Mouse (Mus musculus): Measurements from ENCODE around the gene Tmem141. TPM values are rescaled to one million over a fixed set of nuclear protein-coding genes. Genes with fewer than 3 reads are reported as not detected.

Gene Tmem141
- total and polyA plus RNA-seq, 2 experiments from 2014 or later: 38.4 to 42.3 TPM

DNA sequence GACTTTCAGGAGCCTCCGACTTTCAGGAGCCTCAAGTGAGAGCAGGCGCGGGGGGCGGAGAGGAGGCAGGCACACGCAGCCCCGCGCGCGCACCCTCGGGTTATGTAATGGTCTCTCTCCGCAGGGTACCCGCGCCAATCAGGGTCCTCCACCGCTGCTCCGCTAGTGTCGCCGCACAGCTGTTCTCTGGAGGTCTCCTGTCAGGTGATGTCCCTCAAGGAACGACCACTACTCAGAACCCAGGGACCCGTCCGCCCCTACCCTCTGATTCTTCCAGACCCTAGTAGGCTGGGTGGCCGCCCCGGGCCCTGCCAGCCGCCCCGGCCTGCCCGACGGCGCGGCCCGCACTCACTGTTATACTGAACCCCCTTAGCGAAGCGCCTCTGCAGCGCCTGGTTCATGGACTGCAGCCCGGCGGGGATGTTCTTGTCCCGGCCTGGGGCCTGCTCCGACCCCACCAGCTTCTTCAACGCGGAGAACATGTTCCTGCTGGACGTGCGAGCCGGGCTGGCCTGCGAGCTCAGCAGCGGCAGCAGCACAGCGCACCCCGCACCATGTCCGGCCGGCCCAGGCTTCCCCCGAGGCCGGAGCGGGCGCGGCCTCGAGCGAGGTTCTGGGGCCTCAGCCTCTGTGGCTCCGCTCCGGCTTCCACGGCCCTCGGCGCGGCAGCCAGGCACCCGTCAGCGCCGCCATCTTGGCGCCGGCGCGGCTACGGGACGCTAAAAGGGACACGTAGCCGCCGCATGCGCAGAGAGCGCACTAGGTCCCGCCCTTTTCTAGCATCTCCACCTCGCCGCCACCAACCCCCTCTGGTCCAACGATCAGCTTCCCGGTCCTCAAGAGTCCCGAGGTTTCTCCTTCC lies 13.8 kb downstream of the Tmem141 start, which contains the start of gene Rabl6:
Rabl6 (minus strand) TSS at position 761 of the 862 bp plus-strand sequence.
- H3K4me1 ChIP-seq (ENCODE audit: control insufficient read depth, insufficient read depth): peaks cover 12% of the 10 kb centered on the region
- ATAC-seq (ENCODE audit: insufficient read depth, low read depth): peak; percentile 90
- peak within 1 kb of the TSS; percentile 93 for H3K4me3 ChIP-seq (ENCODE audit: low read depth, low read length)
- under 1% methylated on average over 74 of the region's 80 CpGs for WGBS
- peak within 1 kb of the TSS; percentile 90 for H3K4me2 ChIP-seq (ENCODE audit: low read depth, low read length)
- H3K27me3 ChIP-seq (ENCODE audit: control insufficient read depth, insufficient read depth, low read length): no peaks in the 10 kb centered on the region
- peak; percentile 78 for DNase-seq (ENCODE audit: low spot score)
- H3K9ac ChIP-seq (replicated peaks; ENCODE audit: low read depth, low read length): peak within 1 kb of the TSS; percentile 87
- peak within 1 kb of the TSS; percentile 86 for H3K27ac ChIP-seq (ENCODE audit: low read depth)
- H3K36me3 ChIP-seq (replicated peaks; ENCODE audit: control insufficient read depth, insufficient read depth, low read length): peaks cover 8% of the 10 kb centered on the region; the same call in 1 of the 2 replicates
- H3K9me3 ChIP-seq (replicated peaks; ENCODE audit: control insufficient read depth, low read length): no peaks in the 10 kb centered on the region
- TF ChIP-seq CTCF (IDR thresholded peaks at IDR 0.05; ENCODE audit: low read depth): no peak
- no peak for TF ChIP-seq EP300 (IDR thresholded peaks at IDR 0.05; ENCODE audit: low read depth)

- Histone ChIP-seq H3K9me3 (replicated peaks; ENCODE audit: control insufficient read depth, low read length) (no peaks in the 10 kb centered on the region), H3K4me1 (ENCODE audit: control insufficient read depth, insufficient read depth) (peaks cover 8% of the 10 kb centered on the region), H3K27me3 (ENCODE audit: control insufficient read depth, insufficient read depth, low read length) (no peaks in the 10 kb centered on the region), H3K27ac (ENCODE audit: low read depth) (no peak overlapping the region), H3K4me3 (ENCODE audit: low read depth, low read length) (no peak overlapping the region), H3K36me3 (replicated peaks; ENCODE audit: control insufficient read depth, insufficient read depth, low read length) (peaks cover 63% of the 10 kb centered on the region), H3K9ac (replicated peaks; ENCODE audit: low read depth, low read length) (no peak overlapping the region), H3K4me2 (ENCODE audit: low read depth, low read length) (no peak overlapping the region)
- ATAC-seq (ENCODE audit: insufficient read depth, low read depth) (no peak), DNase-seq (ENCODE audit: low spot score) (no peak)
- TF ChIP-seq EP300 (IDR thresholded peaks at IDR 0.05; ENCODE audit: low read depth): no peak
- TF ChIP-seq CTCF (IDR thresholded peaks at IDR 0.05; ENCODE audit: low read depth): no peak
- WGBS: 94% methylated on average over 5 of the region's 5 CpGs
These were observed 19.3 kb downstream of the Tmem141 start for GRCm38 (mm10) chr2:25602526-25602925.

GRCm38 (mm10) chr2:25600037-25600436 lies 21.8 kb downstream of the Tmem141 start:
- H3K9ac ChIP-seq (replicated peaks; ENCODE audit: low read depth, low read length): no peak overlapping the region
- no peaks in the 10 kb centered on the region for H3K27me3 ChIP-seq (ENCODE audit: control insufficient read depth, insufficient read depth, low read length)
- ATAC-seq (ENCODE audit: insufficient read depth, low read depth) (no peak), DNase-seq (ENCODE audit: low spot score) (no peak)
- 84% methylated on average over 2 of the region's 2 CpGs for WGBS
- H3K36me3 ChIP-seq (replicated peaks; ENCODE audit: control insufficient read depth, insufficient read depth, low read length): peaks cover 87% of the 10 kb centered on the region
- TF ChIP-seq EP300 (IDR thresholded peaks at IDR 0.05; ENCODE audit: low read depth) (no peak), CTCF (IDR thresholded peaks at IDR 0.05; ENCODE audit: low read depth) (no peak)
- H3K4me2 ChIP-seq (ENCODE audit: low read depth, low read length): no peak overlapping the region
- H3K9me3 ChIP-seq (replicated peaks; ENCODE audit: control insufficient read depth, low read length): no peaks in the 10 kb centered on the region
- no peaks in the 10 kb centered on the region for H3K4me1 ChIP-seq (ENCODE audit: control insufficient read depth, insufficient read depth)
- no peak overlapping the region for H3K4me3 ChIP-seq (ENCODE audit: low read depth, low read length)
- no peak overlapping the region for H3K27ac ChIP-seq (ENCODE audit: low read depth)

- H3K4me3 ChIP-seq (ENCODE audit: low read depth, low read length): no peak overlapping the region
- DNase-seq (ENCODE audit: low spot score): no peak
- no peak overlapping the region for H3K27ac ChIP-seq (ENCODE audit: low read depth)
- peaks cover 95% of the 10 kb centered on the region for H3K36me3 ChIP-seq (replicated peaks; ENCODE audit: control insufficient read depth, insufficient read depth, low read length)
- no peak overlapping the region for H3K9ac ChIP-seq (replicated peaks; ENCODE audit: low read depth, low read length)
- no peaks in the 10 kb centered on the region for H3K27me3 ChIP-seq (ENCODE audit: control insufficient read depth, insufficient read depth, low read length)
- no peaks in the 10 kb centered on the region for H3K9me3 ChIP-seq (replicated peaks; ENCODE audit: control insufficient read depth, low read length)
- no peak for ATAC-seq (ENCODE audit: insufficient read depth, low read depth)
- H3K4me1 ChIP-seq (ENCODE audit: control insufficient read depth, insufficient read depth): no peaks in the 10 kb centered on the region
- WGBS: 82% methylated on average over 1 of the region's 1 CpGs
- no peak overlapping the region for H3K4me2 ChIP-seq (ENCODE audit: low read depth, low read length)
- TF ChIP-seq EP300 (IDR thresholded peaks at IDR 0.05; ENCODE audit: low read depth) (no peak), CTCF (IDR thresholded peaks at IDR 0.05; ENCODE audit: low read depth) (no peak)
These were observed 23.1 kb downstream of the Tmem141 start for GRCm38 (mm10) chr2:25598749-25599148.

DNA sequence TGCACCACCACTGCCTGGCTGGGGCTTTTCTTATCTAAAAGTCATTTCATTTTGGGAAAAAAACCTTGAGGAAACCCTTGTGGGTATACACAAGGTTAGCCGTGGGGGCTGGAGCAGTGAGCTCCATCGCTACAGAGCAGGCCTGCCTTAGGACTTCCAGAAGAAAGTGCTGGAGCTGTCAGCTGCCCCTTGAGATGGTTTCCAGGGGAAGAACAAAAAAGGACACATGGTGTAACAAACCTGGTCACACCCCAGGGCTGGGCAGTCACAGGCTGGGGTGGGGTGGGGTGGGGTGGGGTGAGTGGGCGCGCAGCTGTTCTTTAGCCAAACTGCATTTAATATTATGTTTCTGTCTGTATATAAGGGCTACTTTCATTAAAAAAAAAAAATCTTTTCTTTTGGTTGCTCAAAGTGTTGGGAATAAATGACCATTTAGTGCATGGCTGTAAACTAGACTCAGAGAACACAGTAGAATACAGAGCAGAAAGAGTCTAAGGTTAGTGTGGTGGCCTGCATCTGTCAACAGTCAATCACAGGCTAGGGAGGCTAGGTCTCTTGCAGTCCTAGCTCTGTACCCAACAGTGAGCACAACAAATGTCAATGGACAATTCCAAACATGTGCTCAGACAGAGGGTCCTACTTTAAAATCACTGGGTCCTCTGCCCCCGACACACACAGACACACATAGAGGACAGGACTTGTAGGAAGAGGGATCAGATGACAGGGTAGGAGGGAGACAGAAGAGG lies 24.9 kb downstream of the Tmem141 start:
- ATAC-seq (ENCODE audit: insufficient read depth, low read depth): no peak
- H3K36me3 ChIP-seq (replicated peaks; ENCODE audit: control insufficient read depth, insufficient read depth, low read length): peaks cover 95% of the 10 kb centered on the region
- no peak overlapping the region for H3K4me3 ChIP-seq (ENCODE audit: low read depth, low read length)

More for the DNA sequence above, 24.9 kb downstream of the Tmem141 start:
- H3K9ac ChIP-seq (replicated peaks; ENCODE audit: low read depth, low read length): no peak overlapping the region
- no peaks in the 10 kb centered on the region for H3K27me3 ChIP-seq (ENCODE audit: control insufficient read depth, insufficient read depth, low read length)
- no peak overlapping the region for H3K27ac ChIP-seq (ENCODE audit: low read depth)
- DNase-seq (ENCODE audit: low spot score): no peak
- no peaks in the 10 kb centered on the region for H3K4me1 ChIP-seq (ENCODE audit: control insufficient read depth, insufficient read depth)
- TF ChIP-seq CTCF (IDR thresholded peaks at IDR 0.05; ENCODE audit: low read depth): no peak
- TF ChIP-seq EP300 (IDR thresholded peaks at IDR 0.05; ENCODE audit: low read depth): no peak
- no peaks in the 10 kb centered on the region for H3K9me3 ChIP-seq (replicated peaks; ENCODE audit: control insufficient read depth, low read length)
- 96% methylated on average over 5 of the region's 5 CpGs for WGBS
- H3K4me2 ChIP-seq (ENCODE audit: low read depth, low read length): no peak overlapping the region
